8 mouse cellular contexts compared by ENCODE assay signal in genomic region chr19:5637069-5638047, GRCm38 (mm10). TPM values are rescaled to one million over a fixed set of nuclear protein-coding genes. Genes with fewer than 3 reads are reported as not detected.
DNase-seq lines count a peak whose midpoint lies in the region; ATAC-seq lines count a peak whose summit lies in the region.

Rela (plus strand) TSS chr19:5637483.

- H3K4me3 ChIP-seq in hindbrain, embryonic 15.5 days = peak within 1 kb of the TSS; percentile 92

- DNase-seq in R1 (ENCODE audit: low read depth, low spot score) = peak; percentile 87
- DNase-seq in cerebellum, postnatal 25 days = peak; percentile 97
- DNase-seq in frontal cortex, postnatal 36 days (ENCODE audit: low spot score in 2 of 2) = peak; percentile 90 to 92
- DNase-seq in left cerebral cortex, adult 11 months (ENCODE audit: low spot score) = peak; percentile 85
- peak; percentile 93 to 94 for DNase-seq in lung, postnatal 4 days
- DNase-seq in retina, postnatal 7 days (ENCODE audit: low read depth, low spot score) = peak; percentile 77
- DNase-seq in urinary bladder, adult 2 months (ENCODE audit: low spot score) = peak; percentile 94

- peak within 1 kb of the TSS; percentile 92 for H3K4me2 ChIP-seq in hindbrain, embryonic 15.5 days

- WGBS in hindbrain, embryonic 15.5 days = under 1% methylated on average over 90 of the region's 109 CpGs

- ATAC-seq in hindbrain, embryonic 15.5 days (ENCODE audit: low FRiP score, low read depth) = peak; percentile 90

- H3K4me1 ChIP-seq in hindbrain, embryonic 15.5 days (replicated peaks) = peaks cover 28% of the 10 kb centered on the region

- peak within 1 kb of the TSS; percentile 88 for H3K27ac ChIP-seq in hindbrain, embryonic 15.5 days (replicated peaks)

- H3K36me3 ChIP-seq in hindbrain, embryonic 15.5 days = peaks cover 25% of the 10 kb centered on the region

- H3K9ac ChIP-seq in hindbrain, embryonic 15.5 days = peak within 1 kb of the TSS; percentile 96

- no peaks in the 10 kb centered on the region for H3K27me3 ChIP-seq in hindbrain, embryonic 15.5 days

- no peaks in the 10 kb centered on the region for H3K9me3 ChIP-seq in hindbrain, embryonic 15.5 days

RNA-seq across cellular contexts. Expression of gene Rela, which starts in this region (rescaled TPM):
- 34.4 and 37.8 TPM in 2 replicates for polyA plus RNA-seq in hindbrain, embryonic 15.5 days (2015; fragmentation: Nextera tagmentation; extraction: Ambion mirVana)
- polyA plus RNA-seq in urinary bladder, adult 2 months (2012; rRNA removed) = 58.3 and 64.0 TPM in 2 replicates

Comparison
In these comparisons a context has a peak if more than half of its experiments do, and no peak if none do; other contexts are left out.
1. Peak in every context shown above with its lines: DNase-seq, ATAC-seq, H3K4me3 ChIP-seq and H3K27ac ChIP-seq.